Mouse (Mus musculus): Measurements from ENCODE around the gene Gm10840.
A peak's percentile ranks its signal among the peaks of the same experiment; 100 is the strongest.
"Not testable (repeated sequence)": the region's sequence is repeated elsewhere in the genome, so short reads cannot be mapped to it uniquely, and the experiment has no call there.

The Gm10840 gene

GRCm38 (mm10) chr11:106160841-106161721, at the start of gene Gm10840, which contains the start of gene Limd2:
TSS of gene Gm10840 (plus strand) at chr11:106160850.
TSS of gene Limd2 (minus strand) at chr11:106160860.
- DNase-seq (ENCODE audit: low spot score in 2 of 2): peak; percentile 66 to 69

- DNase-seq (ENCODE audit: low spot score in 2 of 2): no peak
These were observed 49.0 kb upstream of the Gm10840 start for GRCm38 (mm10) chr11:106111688-106112087.

- DNase-seq (ENCODE audit: low spot score in 2 of 2): no peak
These were observed 38.4 kb upstream of the Gm10840 start for GRCm38 (mm10) chr11:106122221-106122620.

- DNase-seq (ENCODE audit: low spot score in 2 of 2): peak; percentile 75 to 76
These were observed 37.9 kb upstream of the Gm10840 start for GRCm38 (mm10) chr11:106122736-106123135.

- no peak for DNase-seq (ENCODE audit: low spot score in 2 of 2)
These were observed 35.9 kb upstream of the Gm10840 start for GRCm38 (mm10) chr11:106124784-106125183.

GRCm38 (mm10) chr11:106125827-106126226, 34.8 kb upstream of the Gm10840 start:
- DNase-seq (ENCODE audit: low spot score in 2 of 2): no peak

- DNase-seq (ENCODE audit: low spot score in 2 of 2): not testable (repeated sequence)
These were observed 33.8 kb upstream of the Gm10840 start for GRCm38 (mm10) chr11:106126727-106127373.

- no peak for DNase-seq (ENCODE audit: low spot score in 2 of 2)
These were observed 31.2 kb upstream of the Gm10840 start for GRCm38 (mm10) chr11:106129477-106129876.

- no peak for DNase-seq (ENCODE audit: low spot score in 2 of 2)
These were observed 28.1 kb upstream of the Gm10840 start for GRCm38 (mm10) chr11:106132516-106132915.

- peak; percentile 43 to 54 for DNase-seq (ENCODE audit: low spot score in 2 of 2)
These were observed 25.8 kb upstream of the Gm10840 start for GRCm38 (mm10) chr11:106134580-106135528.

- DNase-seq (ENCODE audit: low spot score in 2 of 2): no peak
These were observed 9.4 kb upstream of the Gm10840 start for GRCm38 (mm10) chr11:106151219-106151618.

- DNase-seq (ENCODE audit: low spot score in 2 of 2): no peak
These were observed 8.5 kb upstream of the Gm10840 start for GRCm38 (mm10) chr11:106152132-106152531.

GRCm38 (mm10) chr11:106154091-106154490, 6.6 kb upstream of the Gm10840 start:
- DNase-seq (ENCODE audit: low spot score in 2 of 2): no peak

GRCm38 (mm10) chr11:106154770-106155169, 5.9 kb upstream of the Gm10840 start:
- DNase-seq (ENCODE audit: low spot score in 2 of 2): no peak

- no peak for DNase-seq (ENCODE audit: low spot score in 2 of 2)
These were observed 4.9 kb upstream of the Gm10840 start for GRCm38 (mm10) chr11:106155761-106156160.

- DNase-seq (ENCODE audit: low spot score in 2 of 2): no peak
These were observed 4.4 kb upstream of the Gm10840 start for GRCm38 (mm10) chr11:106156257-106156656.

- no peak for DNase-seq (ENCODE audit: low spot score in 2 of 2)
These were observed 3.5 kb upstream of the Gm10840 start for GRCm38 (mm10) chr11:106157154-106157553.

GRCm38 (mm10) chr11:106158081-106158929, 2.3 kb upstream of the Gm10840 start:
- peak; percentile 61 to 66 for DNase-seq (ENCODE audit: low spot score in 2 of 2)

- DNase-seq (ENCODE audit: low spot score in 2 of 2): no peak
These were observed 1.8 kb upstream of the Gm10840 start for GRCm38 (mm10) chr11:106158930-106159215.

- DNase-seq (ENCODE audit: low spot score in 2 of 2): peak; percentile 93 to 94
These were observed 1.3 kb upstream of the Gm10840 start for GRCm38 (mm10) chr11:106159216-106159920.

Data from spleen, postnatal 36 days (tissue).